Mouse (Mus musculus): ENCODE data around the gene Fcamr.

Fcamr gene

DNA sequence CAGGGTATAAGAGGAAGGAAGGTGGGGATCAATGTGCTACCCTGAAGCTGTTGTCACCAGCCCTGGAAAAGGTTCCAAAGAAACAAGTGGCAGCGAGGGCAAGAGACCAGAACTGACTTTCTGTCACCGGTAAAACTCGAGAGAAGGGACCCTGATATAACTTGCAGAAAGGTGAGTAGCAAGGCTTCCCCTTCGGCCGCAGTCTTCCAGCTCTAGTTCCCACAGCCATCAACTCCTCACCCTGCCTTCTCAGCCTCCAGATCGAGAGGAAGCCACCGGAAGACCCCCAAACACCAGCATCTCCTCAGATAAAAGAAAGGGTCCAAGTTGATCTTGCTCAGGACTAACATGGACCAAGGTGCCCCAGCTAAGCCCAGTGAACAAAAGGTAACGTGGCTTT, at the start of gene Fcamr:
Fcamr (plus strand) TSS at position 301 of the 400 bp plus-strand sequence.
- 93% methylated on average over 8 of the region's 8 CpGs for WGBS

- 87% methylated on average over 9 of the region's 9 CpGs for WGBS
These were observed 41.0 kb upstream of the Fcamr start for GRCm38 (mm10) chr1:130759689-130760088.

DNA sequence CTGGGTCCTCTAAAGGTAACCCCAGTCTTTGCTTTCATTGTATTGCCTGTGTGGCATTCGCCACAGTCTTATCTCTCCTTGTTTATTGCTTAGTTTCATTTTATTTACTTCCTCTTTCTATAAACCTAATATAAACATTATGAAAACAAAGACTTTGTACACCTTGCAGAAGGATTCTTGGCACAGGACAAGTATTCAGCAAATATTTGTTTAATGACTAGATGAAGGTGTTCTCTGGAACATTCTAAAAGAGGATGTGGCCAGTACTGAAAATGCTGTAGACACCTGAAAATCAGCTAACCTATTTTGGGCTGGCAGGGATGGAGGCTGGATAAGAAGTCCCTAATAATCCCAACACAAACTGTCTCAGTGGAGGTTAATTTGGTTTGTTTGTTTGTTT, 39.1 kb upstream of the Fcamr start:
- 78% methylated on average over 1 of the region's 1 CpGs for WGBS

- 79% methylated on average over 3 of the region's 3 CpGs for WGBS
These were observed 38.5 kb upstream of the Fcamr start for GRCm38 (mm10) chr1:130762045-130762760.

- WGBS = 93% methylated on average over 12 of the region's 12 CpGs
These were observed 36.7 kb upstream of the Fcamr start for GRCm38 (mm10) chr1:130764027-130764461.

DNA sequence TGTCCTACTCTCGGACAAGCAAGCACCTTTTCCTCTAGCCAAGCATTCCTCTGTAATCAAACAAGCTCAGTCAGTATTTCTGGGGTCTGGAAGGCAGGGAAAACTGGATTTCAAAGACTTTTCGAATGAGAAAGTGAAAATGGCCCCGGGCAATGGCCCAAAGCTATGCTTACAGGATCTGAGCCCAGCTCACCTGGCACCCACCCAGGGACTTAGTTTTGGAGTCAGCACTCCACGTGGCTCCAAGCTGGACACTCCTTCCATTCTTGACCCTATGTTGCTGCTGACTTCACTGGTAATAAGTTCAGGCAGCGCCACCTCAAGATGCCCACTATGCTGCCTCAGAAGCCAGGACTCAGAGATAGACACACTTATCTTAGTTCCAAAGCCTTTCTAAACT, 33.6 kb upstream of the Fcamr start:
- whole genome bisulfite sequencing = 70% methylated on average over 5 of the region's 5 CpGs

- 72% methylated on average over 2 of the region's 2 CpGs for WGBS
These were observed 30.8 kb upstream of the Fcamr start for GRCm38 (mm10) chr1:130769925-130770324.

- 91% methylated on average over 4 of the region's 4 CpGs for WGBS
These were observed 30.2 kb upstream of the Fcamr start for GRCm38 (mm10) chr1:130770487-130770886.

GRCm38 (mm10) chr1:130770981-130771494, 29.7 kb upstream of the Fcamr start:
- WGBS = 74% methylated on average over 3 of the region's 3 CpGs

DNA sequence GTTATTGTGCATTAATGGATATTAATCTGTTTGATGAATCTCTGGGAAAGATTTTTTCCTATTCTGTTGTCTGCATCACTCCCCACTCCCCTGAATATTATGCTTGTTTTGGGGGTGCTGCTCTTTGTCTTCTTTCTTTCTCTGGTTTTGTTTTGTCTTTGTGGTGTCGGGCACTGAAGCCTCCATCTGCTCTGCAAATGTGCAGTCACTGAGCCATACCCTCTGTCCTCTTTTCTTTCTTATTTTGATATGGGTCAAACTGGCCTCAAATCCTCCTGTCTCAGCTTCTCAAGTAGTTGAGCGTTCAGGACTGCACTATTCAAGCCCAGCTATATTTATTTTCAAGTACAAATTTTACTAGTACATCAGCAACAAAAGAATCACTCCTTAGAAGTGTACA, 25.5 kb upstream of the Fcamr start:
- 73% methylated on average over 2 of the region's 2 CpGs for WGBS

GRCm38 (mm10) chr1:130775691-130776331, 24.9 kb upstream of the Fcamr start:
- WGBS = 77% methylated on average over 7 of the region's 7 CpGs

GRCm38 (mm10) chr1:130776645-130777044, 24.1 kb upstream of the Fcamr start:
- WGBS = 87% methylated on average over 1 of the region's 1 CpGs

DNA sequence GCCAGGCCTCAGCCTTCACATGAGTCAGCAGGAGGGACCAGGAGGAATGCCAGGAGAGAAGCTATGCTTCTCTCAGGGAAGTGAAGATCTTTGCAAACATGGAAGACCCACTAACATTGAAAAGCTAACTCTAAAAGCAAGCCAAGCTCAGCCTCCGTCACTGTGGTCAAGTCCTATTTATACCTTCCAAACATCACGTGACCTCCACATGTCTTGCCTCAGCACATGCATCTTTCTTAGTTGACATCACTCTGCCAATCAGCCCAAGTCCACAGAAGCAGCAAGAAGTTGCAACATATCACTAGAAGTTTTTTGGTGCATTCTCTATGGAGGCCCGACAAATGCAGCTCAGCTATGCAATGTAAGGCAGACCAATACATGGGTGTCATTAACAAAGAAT, 20.8 kb upstream of the Fcamr start:
- WGBS = 88% methylated on average over 3 of the region's 3 CpGs

DNA sequence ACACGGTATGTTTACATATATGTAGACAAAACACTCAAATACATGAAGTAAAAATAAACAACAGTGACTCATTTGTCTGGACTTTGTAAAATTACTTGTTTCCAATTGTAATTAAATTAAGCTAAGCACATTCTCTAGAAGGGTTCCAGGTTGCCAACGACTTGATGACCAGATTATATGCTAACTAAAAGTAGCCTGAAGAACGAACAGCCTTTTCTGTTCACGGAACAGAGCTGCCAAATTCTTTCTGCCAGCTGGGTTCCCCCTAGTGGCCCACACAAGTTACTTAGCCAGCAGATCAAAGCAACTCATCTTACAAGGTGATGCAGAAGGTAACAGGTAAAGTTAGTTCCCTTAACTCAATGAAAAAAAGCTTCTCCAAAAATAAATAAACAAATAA, 16.6 kb upstream of the Fcamr start:
- WGBS = 9% methylated on average over 4 of the region's 4 CpGs

- WGBS = 56% methylated on average over 4 of the region's 4 CpGs
These were observed 13.7 kb upstream of the Fcamr start for GRCm38 (mm10) chr1:130787001-130787400.

DNA sequence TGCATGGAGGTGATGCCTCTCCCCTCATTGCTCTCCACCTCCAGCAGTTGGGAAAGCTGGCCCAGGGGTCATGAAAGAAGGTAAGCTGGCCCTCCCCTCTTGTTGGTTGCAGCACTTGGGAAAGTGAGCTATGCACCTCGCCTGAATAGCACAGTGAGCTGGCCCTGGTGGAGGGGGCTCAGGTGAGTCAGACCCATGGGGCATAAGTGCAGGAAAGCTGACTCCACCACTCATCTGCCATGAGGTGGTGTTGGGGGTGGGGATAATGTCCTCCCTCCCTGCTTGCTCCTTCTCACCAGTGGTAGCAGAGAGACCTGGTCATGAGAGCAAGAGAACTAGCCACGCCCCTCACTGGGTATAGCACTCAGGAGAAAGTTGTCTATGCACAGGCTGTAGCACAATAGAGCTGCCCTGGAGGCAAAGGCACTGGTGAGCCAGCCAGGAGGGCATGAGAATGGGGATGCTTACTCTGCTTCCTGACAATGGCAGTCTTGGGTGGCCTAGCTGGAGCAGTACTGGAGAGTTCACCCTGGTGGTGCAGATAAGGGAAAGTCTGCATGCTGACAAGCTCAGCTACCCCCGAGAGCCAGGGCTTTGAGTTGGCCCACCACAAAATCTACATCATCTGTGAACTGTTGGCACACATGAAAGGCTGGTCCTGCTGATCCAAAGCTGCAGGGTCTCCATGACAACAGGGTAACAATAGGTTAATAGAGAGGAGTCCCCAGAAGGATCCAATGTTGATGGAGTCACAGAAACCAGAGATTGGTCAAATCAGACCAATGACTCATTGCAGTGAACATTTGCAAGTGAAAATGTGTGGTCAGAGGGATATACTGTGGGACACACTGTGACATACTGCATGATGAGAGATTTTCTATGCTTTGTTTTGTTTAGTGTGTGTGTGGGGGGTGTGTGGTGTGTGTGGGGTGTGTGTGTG, 10.9 kb upstream of the Fcamr start:
- 59% methylated on average over 3 of the region's 3 CpGs for WGBS

DNA sequence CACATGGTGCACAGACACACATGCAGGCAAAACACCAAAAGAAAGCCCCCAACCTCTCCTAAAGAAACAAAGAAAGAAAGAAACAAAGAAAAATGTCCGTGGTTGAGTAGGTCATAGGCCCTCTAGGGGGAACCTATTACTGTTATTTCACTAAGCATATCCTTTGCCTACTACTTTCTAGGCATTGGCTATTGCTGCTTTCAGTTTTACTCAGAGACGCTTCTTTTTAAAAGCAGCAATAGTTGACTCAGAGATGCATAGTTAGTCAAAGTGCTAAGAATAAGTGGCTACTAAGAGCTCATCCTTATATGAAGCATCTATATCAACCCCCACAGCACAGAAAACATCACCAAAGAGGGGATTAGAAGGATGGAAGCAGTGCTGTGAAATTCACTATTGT, 5.4 kb upstream of the Fcamr start:
- 52% methylated on average over 2 of the region's 2 CpGs for WGBS

DNA sequence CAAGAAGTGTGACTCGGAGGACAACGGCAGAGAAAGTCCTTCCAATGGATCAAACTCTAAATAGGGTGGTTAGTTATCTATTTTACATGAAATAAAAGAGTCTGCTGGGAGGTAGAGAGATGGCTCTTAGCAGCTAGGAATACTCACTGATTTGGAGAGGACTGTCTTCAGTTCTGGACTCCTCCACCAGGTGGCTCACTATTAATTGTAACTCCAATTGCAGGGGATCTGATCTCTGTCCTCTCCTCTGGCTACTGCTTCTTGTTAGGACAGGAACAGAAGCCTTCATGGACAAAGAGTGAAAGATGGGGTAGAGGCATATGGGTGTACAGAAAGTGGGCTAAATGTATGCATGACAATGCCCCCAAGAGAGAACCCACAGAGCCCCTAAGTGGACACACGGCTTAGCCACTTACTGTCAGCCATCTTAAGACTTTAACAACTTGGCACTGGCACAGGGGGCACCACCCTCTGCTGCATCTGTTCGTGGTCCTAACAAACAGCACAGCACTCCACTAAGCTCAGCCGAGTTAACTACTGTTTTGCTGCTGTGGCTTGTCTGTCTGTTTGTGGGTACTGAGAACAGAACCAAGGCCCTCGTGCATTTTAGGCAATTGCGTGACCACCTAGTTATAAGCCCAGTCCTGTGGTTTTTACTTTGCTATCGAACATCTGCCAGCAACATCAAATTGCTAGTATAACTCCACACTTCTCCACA, 3.6 kb upstream of the Fcamr start:
- WGBS = 86% methylated on average over 8 of the region's 8 CpGs

DNA sequence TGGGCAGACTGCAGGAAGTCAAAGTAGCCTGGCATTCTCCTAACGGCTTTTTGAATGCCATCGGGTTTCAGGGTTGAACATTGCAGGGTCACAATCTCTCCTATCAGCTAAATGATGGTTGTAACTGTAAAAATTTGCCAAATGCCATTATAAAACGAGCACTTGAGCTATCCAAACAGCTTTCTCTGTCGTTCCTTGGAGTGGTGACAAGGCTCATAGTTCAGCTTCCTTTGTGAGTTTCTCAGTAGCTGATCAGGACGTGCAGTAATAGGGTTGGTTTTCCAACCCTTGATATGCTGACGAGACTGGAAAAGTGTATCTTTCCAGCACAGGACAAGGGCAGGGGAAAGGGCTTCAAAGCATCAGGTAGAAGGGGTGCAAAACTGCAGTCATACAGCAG, 2.7 kb upstream of the Fcamr start:
- 64% methylated on average over 6 of the region's 6 CpGs for WGBS

DNA sequence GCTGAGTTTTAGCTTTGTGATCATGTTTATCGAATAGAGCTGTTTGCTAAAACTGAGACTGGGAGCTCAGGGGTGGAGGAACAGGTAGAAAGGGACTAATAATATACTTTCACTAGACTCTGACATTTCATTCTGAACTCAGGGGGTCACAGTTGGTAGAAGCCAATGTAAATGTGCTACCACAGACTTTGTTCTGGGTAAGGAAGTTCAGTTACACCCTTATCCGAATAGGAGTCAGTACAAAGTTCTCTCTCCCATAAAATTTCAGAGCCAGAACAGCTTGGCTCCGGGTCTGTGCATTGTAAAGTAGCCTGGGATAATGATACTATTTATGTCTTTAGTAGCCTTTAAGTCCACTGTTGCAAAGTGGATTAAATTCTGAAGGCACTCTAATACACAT, 2.2 kb upstream of the Fcamr start:
- 66% methylated on average over 3 of the region's 3 CpGs for WGBS

- WGBS = 91% methylated on average over 2 of the region's 2 CpGs
These were observed 1.3 kb upstream of the Fcamr start for GRCm38 (mm10) chr1:130799399-130799798.

Measured in cerebral cortex, adult 2 months (tissue).